Mouse (Mus musculus): ENCODE data around the gene Med15.

Gene Med15

GRCm38 (mm10) chr16:17619198-17620105, 113.2 kb downstream of the Med15 start, which contains the start of gene Smpd4:
TSS of gene Smpd4 (plus strand) at chr16:17619354.
- ChIA-PET CTCF (interaction anchor here in 3 of 4 experiments (0.7 to 2.8 kb wide), 15 partner anchors 10 to 542 kb away, joined by 3 to 14 read pairs (median 3); partner anchors contain the start of genes Crkl (in 1 of the 3), Lrrc74b (in 1 of the 3), P2rx6 (in 1 of the 3) and Slc7a4 (in 1 of the 3)), POLR2A (interaction anchor here in 3 of 4 experiments (0.6 to 3.4 kb wide), 34 partner anchors 10 to 470 kb away, joined by 3 to 29 read pairs (median 5); partner anchors contain the start of genes Ccdc74a (in 2 of the 3), P2rx6 (in 2 of the 3), Thap7 (in 2 of the 3) and Gm20518 (in 1 of the 3))

- POLR2A ChIA-PET = interaction anchor here in 3 of 4 experiments (0.6 to 3.4 kb wide), 33 partner anchors 8 to 471 kb away, joined by 3 to 29 read pairs (median 5); partner anchors contain the start of genes Ccdc74a (in 2 of the 3), Thap7 (in 2 of the 3), Lrrc74b (in 1 of the 3) and Lztr1 (in 1 of the 3)
- CTCF ChIA-PET = interaction anchor here (0.9 to 2.8 kb wide), 27 partner anchors 8 to 217 kb away, joined by 3 to 20 read pairs (median 3); partner anchors contain the start of genes Crkl (in 1 of the 4), Lrrc74b (in 1 of the 4), P2rx6 (in 1 of the 4) and Thap7 (in 1 of the 4)
Observed at GRCm38 (mm10) chr16:17617922-17618565, 114.6 kb downstream of the Med15 start.

- ChIA-PET POLR2A (interaction anchor here in 2 of 4 experiments (1.2 to 2.0 kb wide), 3 partner anchors 13 to 58 kb away, joined by 3 to 9 read pairs (median 5); no protein-coding TSS in a partner anchor), CTCF (interaction anchor here in 2 of 4 experiments (1.1 to 2.8 kb wide), 4 partner anchors 9 to 83 kb away, joined by 3 to 13 read pairs (median 4); partner anchors contain the start of genes Lrrc74b (in 1 of the 2) and P2rx6 (in 1 of the 2))
Observed at GRCm38 (mm10) chr16:17616212-17616611, 116.5 kb downstream of the Med15 start.

- CTCF ChIA-PET = interaction anchor here (0.7 to 1.9 kb wide), 32 partner anchors 9 to 670 kb away, joined by 3 to 20 read pairs (median 4); partner anchors contain the start of genes Lrrc74b (in 2 of the 4), Gm20518 (in 1 of the 4) and Lztr1 (in 1 of the 4)
- POLR2A ChIA-PET = interaction anchor here in 3 of 4 experiments (0.6 to 2.0 kb wide), 6 partner anchors 35 to 470 kb away, joined by 3 to 9 read pairs (median 4); partner anchors contain the start of genes Lrrc74b (in 1 of the 3) and Ydjc (in 1 of the 3)
Observed at GRCm38 (mm10) chr16:17614740-17615139, 118.0 kb downstream of the Med15 start.

GRCm38 (mm10) chr16:17611383-17611782, 121.3 kb downstream of the Med15 start:
- ChIA-PET CTCF (no interaction called here), POLR2A (interaction anchor here in 1 of 4 experiments (1.4 to 1.5 kb wide), 2 partner anchors 53 to 81 kb away, joined by 3 to 6 read pairs; no protein-coding TSS in a partner anchor)

- ChIA-PET POLR2A (interaction anchor here in 2 of 4 experiments (0.6 to 1.7 kb wide), 3 partner anchors 18 to 473 kb away, joined by 3 read pairs; partner anchors contain the start of gene Sdf2l1 (in 1 of the 2)), CTCF (interaction anchor here (0.7 to 2.3 kb wide), 8 partner anchors 9 to 132 kb away, joined by 3 to 8 read pairs (median 3); partner anchors contain the start of gene Smpd4 (in 1 of the 4))
Observed at GRCm38 (mm10) chr16:17605684-17606083, 127.0 kb downstream of the Med15 start.

GRCm38 (mm10) chr16:17604941-17605340, 127.8 kb downstream of the Med15 start:
- CTCF ChIA-PET = interaction anchor here (0.7 to 2.3 kb wide), 5 partner anchors 10 to 42 kb away, joined by 3 to 8 read pairs (median 3); no protein-coding TSS in a partner anchor
- POLR2A ChIA-PET = interaction anchor here in 1 of 4 experiments (1.5 kb wide), 1 partner anchor 473 kb away, joined by 3 read pairs; the partner anchor contains the start of gene Sdf2l1
